Mouse (Mus musculus): Measurements from ENCODE around the gene Ptchd4. TPM values are rescaled to one million over a fixed set of nuclear protein-coding genes. Genes with fewer than 3 reads are reported as not detected.

The Ptchd4 gene
- polyA plus RNA-seq, 1 experiment from 2014 or later = 0.12 TPM

DNA sequence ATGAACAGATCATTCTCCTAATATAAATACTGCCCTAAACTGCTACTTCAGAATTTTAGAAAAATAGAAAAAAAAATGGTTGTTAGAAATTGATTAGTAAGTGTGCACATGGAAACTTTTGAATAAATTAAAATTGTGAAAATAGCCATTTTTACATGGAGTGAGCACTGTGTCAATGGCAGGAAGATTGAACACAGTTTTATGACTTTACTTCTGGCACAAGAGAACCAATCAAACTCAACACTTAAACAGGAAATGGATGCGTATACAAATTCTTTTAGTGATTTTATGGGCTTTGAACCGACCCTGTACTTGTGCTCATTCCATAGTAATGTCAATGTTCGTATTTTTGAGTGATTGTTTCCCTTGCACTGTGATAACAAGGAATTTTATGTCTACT lies 16.1 kb upstream of the Ptchd4 start:
- H3K4me2 ChIP-seq (ENCODE audit: low read length) = no peak overlapping the region
- no peak for ATAC-seq (ENCODE audit: insufficient number of reproducible peaks, insufficient read depth, low FRiP score, low read depth)
- WGBS = 72% methylated on average over 3 of the region's 3 CpGs

DNA sequence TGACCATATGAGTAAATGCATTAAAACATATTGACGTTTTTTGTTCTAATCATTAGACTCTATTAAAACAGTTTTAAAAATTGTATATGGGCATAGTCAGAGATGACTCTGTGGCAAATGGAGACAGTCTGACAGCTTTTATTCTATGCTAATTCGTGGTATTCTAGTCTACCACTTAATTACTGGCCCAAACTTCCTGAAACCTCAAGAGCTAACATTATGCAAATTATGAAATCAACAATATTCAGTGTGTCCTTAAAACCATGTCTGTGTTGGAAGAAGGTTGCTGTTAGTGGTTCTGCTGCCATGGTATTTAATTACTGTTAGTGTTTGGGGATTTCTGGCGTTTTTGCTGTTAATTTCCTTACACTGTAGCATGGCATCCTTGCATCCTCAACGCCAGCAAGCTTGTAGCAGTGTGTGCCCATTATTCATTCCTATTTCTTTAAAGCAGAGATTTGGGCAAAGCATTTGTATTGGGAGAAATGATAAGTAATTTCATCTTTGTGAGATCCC lies 12.6 kb upstream of the Ptchd4 start:
- WGBS = 60% methylated on average over 4 of the region's 4 CpGs
- H3K27ac ChIP-seq (replicated peaks in 1 of 2; ENCODE audit: control insufficient read depth in 1 of 2, insufficient read depth in 1 of 2, low read depth in 2 of 2, low read length in 2 of 2) = no peak overlapping the region
- no peaks in the 10 kb centered on the region for H3K4me1 ChIP-seq (ENCODE audit: control insufficient read depth in 2 of 2, insufficient read depth in 2 of 2, low read length in 2 of 2)
- no peak overlapping the region for H3K4me2 ChIP-seq (ENCODE audit: low read length)
- no peaks in the 10 kb centered on the region for H3K36me3 ChIP-seq (ENCODE audit: control insufficient read depth, insufficient read depth, low read length)
- no peaks in the 10 kb centered on the region for H3K27me3 ChIP-seq (ENCODE audit: control insufficient read depth, insufficient read depth, low read length)
- H3K4me3 ChIP-seq (ENCODE audit: control insufficient read depth in 1 of 2, insufficient read depth in 1 of 2, low read depth in 1 of 2, low read length in 2 of 2) = no peak overlapping the region
- no peak for ATAC-seq (ENCODE audit: insufficient number of reproducible peaks, insufficient read depth, low FRiP score, low read depth)
- no peak overlapping the region for H3K9ac ChIP-seq (ENCODE audit: low read length)
- H3K9me3 ChIP-seq (ENCODE audit: control insufficient read depth, low read length) = no peaks in the 10 kb centered on the region

More for the DNA sequence above, 16.1 kb upstream of the Ptchd4 start:
- H3K36me3 ChIP-seq (ENCODE audit: control insufficient read depth, insufficient read depth, low read length) = no peaks in the 10 kb centered on the region
- H3K27me3 ChIP-seq (ENCODE audit: control insufficient read depth, insufficient read depth, low read length) = no peaks in the 10 kb centered on the region
- no peak overlapping the region for H3K9ac ChIP-seq (ENCODE audit: low read length)
- H3K4me1 ChIP-seq (ENCODE audit: control insufficient read depth in 2 of 2, insufficient read depth in 2 of 2, low read length in 2 of 2) = no peaks in the 10 kb centered on the region
- H3K4me3 ChIP-seq (ENCODE audit: control insufficient read depth in 1 of 2, insufficient read depth in 1 of 2, low read depth in 1 of 2, low read length in 2 of 2) = no peak overlapping the region
- no peaks in the 10 kb centered on the region for H3K9me3 ChIP-seq (ENCODE audit: control insufficient read depth, low read length)
- H3K27ac ChIP-seq (replicated peaks in 1 of 2; ENCODE audit: control insufficient read depth in 1 of 2, insufficient read depth in 1 of 2, low read depth in 2 of 2, low read length in 2 of 2) = no peak overlapping the region

DNA sequence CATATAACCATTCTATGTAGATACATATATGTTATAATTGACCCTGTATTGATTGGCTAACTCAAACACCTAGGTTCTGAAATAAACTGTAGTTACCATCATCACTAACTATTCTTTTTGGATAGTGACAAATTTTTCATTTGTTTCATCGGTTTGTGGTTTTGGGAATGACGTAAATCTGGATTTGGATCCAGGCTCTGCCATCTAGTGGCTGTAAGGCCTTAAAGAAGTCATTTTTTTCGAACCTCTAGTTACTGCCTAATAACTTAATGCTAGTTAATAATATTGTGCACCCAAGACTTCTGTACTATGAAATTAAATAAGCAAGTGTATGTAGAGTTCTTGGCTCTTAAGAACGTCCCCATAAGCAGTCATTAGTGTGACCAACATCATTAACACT lies 11.5 kb upstream of the Ptchd4 start:
- Histone ChIP-seq H3K9me3 (ENCODE audit: control insufficient read depth, low read length) (no peaks in the 10 kb centered on the region), H3K4me1 (ENCODE audit: control insufficient read depth in 2 of 2, insufficient read depth in 2 of 2, low read length in 2 of 2) (no peaks in the 10 kb centered on the region), H3K27me3 (ENCODE audit: control insufficient read depth, insufficient read depth, low read length) (no peaks in the 10 kb centered on the region), H3K4me2 (ENCODE audit: low read length) (no peak overlapping the region), H3K27ac (replicated peaks in 1 of 2; ENCODE audit: control insufficient read depth in 1 of 2, insufficient read depth in 1 of 2, low read depth in 2 of 2, low read length in 2 of 2) (no peak overlapping the region), H3K4me3 (ENCODE audit: control insufficient read depth in 1 of 2, insufficient read depth in 1 of 2, low read depth in 1 of 2, low read length in 2 of 2) (no peak overlapping the region), H3K36me3 (ENCODE audit: control insufficient read depth, insufficient read depth, low read length) (no peaks in the 10 kb centered on the region), H3K9ac (ENCODE audit: low read length) (no peak overlapping the region)
- ATAC-seq (ENCODE audit: insufficient number of reproducible peaks, insufficient read depth, low FRiP score, low read depth) = no peak
- WGBS = 63% methylated on average over 4 of the region's 4 CpGs

DNA sequence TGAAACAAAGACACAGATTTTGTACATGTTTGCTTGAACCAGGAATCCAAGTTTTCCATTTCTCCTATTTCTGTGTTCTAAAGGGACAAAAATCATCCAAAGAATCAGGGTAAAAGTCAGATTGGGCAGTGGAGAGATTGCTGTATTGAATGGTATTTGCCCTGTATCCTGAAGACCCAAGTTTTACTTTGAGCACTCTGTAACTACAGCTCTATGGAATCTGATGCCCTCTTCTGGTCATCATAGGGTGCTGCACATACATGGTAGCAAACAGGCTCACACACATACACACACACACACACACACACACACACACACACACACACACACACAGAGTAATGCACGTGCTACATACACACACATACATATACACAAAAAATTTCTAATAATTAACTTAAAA lies 8.7 kb upstream of the Ptchd4 start:
- Histone ChIP-seq H3K9ac (ENCODE audit: low read length) (no peak overlapping the region), H3K4me3 (ENCODE audit: control insufficient read depth in 1 of 2, insufficient read depth in 1 of 2, low read depth in 1 of 2, low read length in 2 of 2) (no peak overlapping the region), H3K9me3 (ENCODE audit: control insufficient read depth, low read length) (no peaks in the 10 kb centered on the region), H3K27me3 (ENCODE audit: control insufficient read depth, insufficient read depth, low read length) (no peaks in the 10 kb centered on the region), H3K4me2 (ENCODE audit: low read length) (no peak overlapping the region), H3K4me1 (ENCODE audit: control insufficient read depth in 2 of 2, insufficient read depth in 2 of 2, low read length in 2 of 2) (no peaks in the 10 kb centered on the region), H3K36me3 (ENCODE audit: control insufficient read depth, insufficient read depth, low read length) (no peaks in the 10 kb centered on the region), H3K27ac (replicated peaks in 1 of 2; ENCODE audit: control insufficient read depth in 1 of 2, insufficient read depth in 1 of 2, low read depth in 2 of 2, low read length in 2 of 2) (no peak overlapping the region)
- no peak for ATAC-seq (ENCODE audit: insufficient number of reproducible peaks, insufficient read depth, low FRiP score, low read depth)
- WGBS = 86% methylated on average over 1 of the region's 1 CpGs

DNA sequence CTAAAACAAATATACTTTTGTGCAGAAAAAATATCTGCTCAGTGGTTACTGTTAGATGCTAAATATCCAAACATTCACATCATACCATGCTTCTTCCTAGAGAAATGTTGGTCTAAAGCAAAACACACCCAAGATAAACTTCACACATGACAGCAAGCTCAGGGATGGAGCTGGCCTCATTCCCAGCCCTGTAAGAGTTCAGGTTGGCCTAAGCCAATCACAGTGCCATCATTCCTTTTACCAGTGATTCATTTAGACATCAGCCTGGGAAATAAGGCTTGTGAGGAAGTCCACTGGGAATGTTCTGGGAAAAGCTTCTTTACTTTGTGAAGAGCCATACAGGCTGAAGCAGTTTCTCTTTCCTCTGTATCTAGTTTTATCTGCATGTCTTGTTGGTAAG lies 5.6 kb upstream of the Ptchd4 start:
- no peaks in the 10 kb centered on the region for H3K4me1 ChIP-seq (ENCODE audit: control insufficient read depth in 2 of 2, insufficient read depth in 2 of 2, low read length in 2 of 2)
- H3K27me3 ChIP-seq (ENCODE audit: control insufficient read depth, insufficient read depth, low read length) = peaks cover 1% of the 10 kb centered on the region; the same call in 1 of the 2 replicates
- H3K27ac ChIP-seq (replicated peaks in 1 of 2; ENCODE audit: control insufficient read depth in 1 of 2, insufficient read depth in 1 of 2, low read depth in 2 of 2, low read length in 2 of 2) = no peak overlapping the region
- no peak overlapping the region for H3K4me2 ChIP-seq (ENCODE audit: low read length)
- H3K4me3 ChIP-seq (ENCODE audit: control insufficient read depth in 1 of 2, insufficient read depth in 1 of 2, low read depth in 1 of 2, low read length in 2 of 2) = no peak overlapping the region
- H3K36me3 ChIP-seq (ENCODE audit: control insufficient read depth, insufficient read depth, low read length) = no peaks in the 10 kb centered on the region
- ATAC-seq (ENCODE audit: insufficient number of reproducible peaks, insufficient read depth, low FRiP score, low read depth) = no peak
- no peak overlapping the region for H3K9ac ChIP-seq (ENCODE audit: low read length)
- H3K9me3 ChIP-seq (ENCODE audit: control insufficient read depth, low read length) = no peaks in the 10 kb centered on the region

DNA sequence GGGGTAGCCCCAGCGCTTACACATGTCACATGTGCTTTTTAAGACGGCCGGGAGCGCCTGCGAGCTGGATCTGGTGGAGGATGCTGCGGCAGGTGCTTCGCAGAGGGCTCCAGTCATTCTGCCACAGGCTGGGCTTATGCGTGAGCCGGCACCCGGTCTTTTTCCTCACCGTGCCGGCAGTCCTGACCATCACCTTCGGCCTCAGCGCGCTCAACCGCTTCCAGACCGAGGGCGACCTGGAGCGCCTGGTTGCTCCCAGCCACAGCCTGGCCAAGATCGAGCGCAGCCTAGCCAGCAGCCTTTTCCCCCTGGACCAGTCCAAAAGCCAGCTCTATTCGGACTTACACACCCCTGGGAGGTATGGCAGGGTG lies 850 bp downstream of the Ptchd4 start:
- H3K9me3 ChIP-seq (ENCODE audit: control insufficient read depth, low read length) = no peaks in the 10 kb centered on the region
- peaks cover 3 to 7% of the 10 kb centered on the region in 2 experiments; a peak in 3 of 4 replicates for H3K4me1 ChIP-seq (ENCODE audit: control insufficient read depth in 2 of 2, insufficient read depth in 2 of 2, low read length in 2 of 2)
- peak; percentile 17; the same call in 1 of the 2 replicates for ATAC-seq (ENCODE audit: insufficient number of reproducible peaks, insufficient read depth, low FRiP score, low read depth)
- H3K27ac ChIP-seq (replicated peaks in 1 of 2; ENCODE audit: control insufficient read depth in 1 of 2, insufficient read depth in 1 of 2, low read depth in 2 of 2, low read length in 2 of 2) = no peak overlapping the region
- no peaks in the 10 kb centered on the region for H3K36me3 ChIP-seq (ENCODE audit: control insufficient read depth, insufficient read depth, low read length)
- WGBS = 3% methylated on average over 22 of the region's 22 CpGs
- H3K4me2 ChIP-seq (ENCODE audit: low read length) = peak overlapping the region; percentile 97
- peak overlapping the region; percentile 55 to 69 for H3K4me3 ChIP-seq (ENCODE audit: control insufficient read depth in 1 of 2, insufficient read depth in 1 of 2, low read depth in 1 of 2, low read length in 2 of 2)
- peaks cover 40% of the 10 kb centered on the region for H3K27me3 ChIP-seq (ENCODE audit: control insufficient read depth, insufficient read depth, low read length)
- peak overlapping the region; percentile 59; the same call in 1 of the 2 replicates for H3K9ac ChIP-seq (ENCODE audit: low read length)

DNA sequence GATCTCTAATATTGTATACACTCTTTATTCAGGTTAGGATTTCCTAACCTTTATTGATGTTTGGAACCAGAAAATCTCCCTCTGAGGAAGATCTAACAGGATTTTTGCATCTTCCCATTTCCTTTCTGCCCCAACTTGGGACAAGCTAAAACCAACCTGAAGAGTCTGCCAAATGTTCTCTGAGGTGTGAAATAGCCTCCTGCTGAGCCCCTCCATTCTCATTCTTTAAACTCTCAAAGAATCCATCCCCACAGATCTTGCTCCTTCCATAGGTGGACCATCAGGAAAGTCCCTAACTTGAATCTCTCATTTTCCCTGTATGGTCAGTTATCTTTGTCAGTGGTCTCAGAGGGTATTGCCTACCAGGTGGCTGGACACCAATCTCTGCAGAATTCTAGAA lies 20.0 kb downstream of the Ptchd4 start:
- H3K9me3 ChIP-seq (ENCODE audit: control insufficient read depth, low read length) = no peaks in the 10 kb centered on the region

DNA sequence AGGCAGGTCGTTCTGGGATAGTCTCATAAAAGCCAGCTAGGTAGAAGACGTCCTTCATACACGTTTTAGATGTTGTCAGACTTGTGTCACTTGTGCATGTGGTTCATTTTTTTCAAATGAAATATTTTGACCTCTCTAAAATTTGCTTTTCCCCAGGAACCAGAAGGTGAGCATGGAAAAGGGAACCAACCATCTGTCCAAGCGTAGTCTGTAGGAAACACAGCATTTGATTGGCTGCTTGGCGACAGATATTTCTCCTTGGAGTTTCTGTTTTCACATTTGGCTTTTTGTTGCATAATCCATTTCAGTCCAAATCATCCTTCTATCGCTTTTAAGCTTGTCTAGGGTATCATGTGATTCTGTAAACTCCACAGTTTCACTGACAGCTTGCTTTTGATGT lies 20.8 kb downstream of the Ptchd4 start:
- Histone ChIP-seq H3K36me3 (ENCODE audit: control insufficient read depth, insufficient read depth, low read length) (no peaks in the 10 kb centered on the region), H3K27ac (replicated peaks in 1 of 2; ENCODE audit: control insufficient read depth in 1 of 2, insufficient read depth in 1 of 2, low read depth in 2 of 2, low read length in 2 of 2) (no peak overlapping the region), H3K9ac (ENCODE audit: low read length) (no peak overlapping the region), H3K4me1 (ENCODE audit: control insufficient read depth in 2 of 2, insufficient read depth in 2 of 2, low read length in 2 of 2) (no peaks in the 10 kb centered on the region), H3K4me2 (ENCODE audit: low read length) (no peak overlapping the region), H3K9me3 (ENCODE audit: control insufficient read depth, low read length) (no peaks in the 10 kb centered on the region), H3K4me3 (ENCODE audit: control insufficient read depth in 1 of 2, insufficient read depth in 1 of 2, low read depth in 1 of 2, low read length in 2 of 2) (no peak overlapping the region), H3K27me3 (ENCODE audit: control insufficient read depth, insufficient read depth, low read length) (no peaks in the 10 kb centered on the region)
- WGBS = 75% methylated on average over 6 of the region's 6 CpGs
- ATAC-seq (ENCODE audit: insufficient number of reproducible peaks, insufficient read depth, low FRiP score, low read depth) = no peak

More for the DNA sequence above, 20.0 kb downstream of the Ptchd4 start:
- Histone ChIP-seq H3K4me2 (ENCODE audit: low read length) (no peak overlapping the region), H3K4me1 (ENCODE audit: control insufficient read depth in 2 of 2, insufficient read depth in 2 of 2, low read length in 2 of 2) (no peaks in the 10 kb centered on the region), H3K36me3 (ENCODE audit: control insufficient read depth, insufficient read depth, low read length) (no peaks in the 10 kb centered on the region), H3K9ac (ENCODE audit: low read length) (no peak overlapping the region), H3K4me3 (ENCODE audit: control insufficient read depth in 1 of 2, insufficient read depth in 1 of 2, low read depth in 1 of 2, low read length in 2 of 2) (no peak overlapping the region), H3K27ac (replicated peaks in 1 of 2; ENCODE audit: control insufficient read depth in 1 of 2, insufficient read depth in 1 of 2, low read depth in 2 of 2, low read length in 2 of 2) (no peak overlapping the region), H3K27me3 (ENCODE audit: control insufficient read depth, insufficient read depth, low read length) (no peaks in the 10 kb centered on the region)
- ATAC-seq (ENCODE audit: insufficient number of reproducible peaks, insufficient read depth, low FRiP score, low read depth) = no peak
